Mouse (Mus musculus) embryonic fibroblast, embryonic 13.5 days (primary cell): ENCODE data around the gene Lrrc3c. TPM values are rescaled to one million over a fixed set of nuclear protein-coding genes. Genes with fewer than 3 reads are reported as not detected.

ENCODE experiments used
- H3K27ac ChIP-seq: 2 replicates; pipeline ENCODE4 v1.5.1; 2012; ENCODE audit warnings: low read length, control low read depth, inconsistent platforms; ENCODE audit not compliant: insufficient read depth
- H3K4me1 ChIP-seq: 2 replicates; pipeline ENCODE4 v1.6.1; 2011; ENCODE audit warnings: low read length; ENCODE audit not compliant: control insufficient read depth, insufficient read depth
- H3K4me3 ChIP-seq: 2 replicates; pipeline ENCODE4 v1.5.1; 2011; ENCODE audit warnings: mild to moderate bottlenecking, control low read depth, low read length; ENCODE audit not compliant: insufficient read depth
- CTCF ChIP-seq: IDR thresholded peaks from 2 replicates; pipeline ENCODE4 v1.5.1; 2011; ENCODE audit warnings: mild to moderate bottlenecking, control low read depth, low read length, moderate library complexity, borderline replicate concordance; ENCODE audit not compliant: insufficient read depth
- POLR2A ChIP-seq: IDR thresholded peaks from 2 replicates; pipeline ENCODE4 v1.6.1; 2011; ENCODE audit warnings: low read depth, mild to moderate bottlenecking, control low read depth, low read length, moderate library complexity
- polyA plus RNA-seq: library from polyadenylated mRNA; stranded (reverse); fragments of >200 nt; gene quantifications from 2 replicates; pipeline ENCODE4 v1.2.4, GENCODE M21; 2011; ENCODE audit warnings: low read depth; ENCODE audit not compliant: missing spikeins, insufficient read length

Gene Lrrc3c
- polyA plus RNA-seq, 1 experiment = not detected

GRCm38 (mm10) chr11:98577776-98578175 lies 20.3 kb upstream of the Lrrc3c start:
- no peak for TF ChIP-seq POLR2A
- no peak for TF ChIP-seq CTCF
- Histone ChIP-seq H3K27ac (no peak overlapping the region), H3K4me1 (no peaks in the 10 kb centered on the region), H3K4me3 (no peak overlapping the region)

- Histone ChIP-seq H3K4me3 (no peak overlapping the region), H3K4me1 (peaks cover 6% of the 10 kb centered on the region; the same call in 1 of the 2 replicates), H3K27ac (no peak overlapping the region)
- no peak for TF ChIP-seq CTCF
- no peak for TF ChIP-seq POLR2A
Measured at GRCm38 (mm10) chr11:98580301-98581121, 17.6 kb upstream of the Lrrc3c start.

GRCm38 (mm10) chr11:98581286-98582029 lies 16.6 kb upstream of the Lrrc3c start:
- Histone ChIP-seq H3K4me1 (peaks cover 9% of the 10 kb centered on the region; the same call in 1 of the 2 replicates), H3K27ac (no peak overlapping the region), H3K4me3 (no peak overlapping the region)
- TF ChIP-seq POLR2A (no peak), CTCF (no peak)

GRCm38 (mm10) chr11:98582030-98582388 lies 16.1 kb upstream of the Lrrc3c start:
- no peak for TF ChIP-seq CTCF
- no peak for TF ChIP-seq POLR2A
- Histone ChIP-seq H3K4me1 (peaks cover 9% of the 10 kb centered on the region; the same call in 1 of the 2 replicates), H3K4me3 (no peak overlapping the region), H3K27ac (no peak overlapping the region)

- TF ChIP-seq CTCF (no peak), POLR2A (no peak)
- no peak overlapping the region for H3K4me3 ChIP-seq
- H3K4me1 ChIP-seq = peaks cover 13% of the 10 kb centered on the region; the same call in 1 of the 2 replicates
- H3K27ac ChIP-seq = no peak overlapping the region
Measured at GRCm38 (mm10) chr11:98582551-98583264, 15.4 kb upstream of the Lrrc3c start.

- TF ChIP-seq POLR2A (no peak), CTCF (no peak)
- Histone ChIP-seq H3K4me1 (peaks cover 14% of the 10 kb centered on the region; the same call in 1 of the 2 replicates), H3K27ac (no peak overlapping the region), H3K4me3 (no peak overlapping the region)
Measured at GRCm38 (mm10) chr11:98583265-98583552, 14.9 kb upstream of the Lrrc3c start.

- H3K27ac ChIP-seq = no peak overlapping the region
- H3K4me1 ChIP-seq = peaks cover 14% of the 10 kb centered on the region; the same call in 1 of the 2 replicates
- H3K4me3 ChIP-seq = no peak overlapping the region
- TF ChIP-seq CTCF = no peak
Measured at GRCm38 (mm10) chr11:98583571-98583970, 14.5 kb upstream of the Lrrc3c start.

GRCm38 (mm10) chr11:98584146-98584545 lies 13.9 kb upstream of the Lrrc3c start:
- H3K27ac ChIP-seq = no peak overlapping the region
- TF ChIP-seq POLR2A = no peak
- no peak for TF ChIP-seq CTCF
- H3K4me1 ChIP-seq = peaks cover 19% of the 10 kb centered on the region
- no peak overlapping the region for H3K4me3 ChIP-seq

- Histone ChIP-seq H3K4me1 (peaks cover 19% of the 10 kb centered on the region), H3K4me3 (no peak overlapping the region), H3K27ac (no peak overlapping the region)
- TF ChIP-seq POLR2A = no peak
- TF ChIP-seq CTCF = no peak
Measured at GRCm38 (mm10) chr11:98584629-98585177, 13.4 kb upstream of the Lrrc3c start.
